Mouse (Mus musculus) thymus, adult 2 months (tissue): ENCODE data around the gene Kcnq1.

ENCODE experiments used
- CTCF ChIP-seq: fragments of 200-500 bp; IDR thresholded peaks from 2 replicates; pipeline ENCODE4 v1.5.1; 2012; ENCODE audit warnings: mild to moderate bottlenecking, control low read depth, low read length, moderate library complexity, borderline replicate concordance; ENCODE audit not compliant: control insufficient read depth, poor library complexity, insufficient read depth; ENCODE audit errors: extremely low read depth
- POLR2A ChIP-seq: fragments of 200-500 bp; IDR thresholded peaks from 2 replicates; pipeline ENCODE4 v1.6.1; 2012; ENCODE audit warnings: mild to moderate bottlenecking, low read length, control low read depth, moderate library complexity; ENCODE audit not compliant: control insufficient read depth, poor library complexity, insufficient read depth; ENCODE audit errors: extremely low read depth

- TF ChIP-seq POLR2A (no peak), CTCF (peak; percentile 89)
Observed at GRCm38 (mm10) chr7:143153915-143154373, 47.8 kb downstream of the Kcnq1 start.
